Mouse (Mus musculus) embryonic facial prominence, embryonic 13.5 days (tissue): ENCODE measurements around the gene Ndufs7. TPM values are rescaled to one million over a fixed set of nuclear protein-coding genes. Genes with fewer than 3 reads are reported as not detected.

Experiments
- ATAC-seq: fragments of 200-750 bp; cut with Nextera tagmentation; 2 replicates; pipeline ENCODE4 v1.8.0; 2017; ENCODE audit warnings: low read depth; ENCODE audit not compliant: insufficient number of reproducible peaks, insufficient read depth, low FRiP score, low TSS enrichment
- H3K27ac ChIP-seq: fragments of 300-500 bp; sonication (generic); 2 replicates; pipeline ENCODE4 v1.5.1; 2015; ENCODE audit warnings: moderate library complexity, mild to moderate bottlenecking, inconsistent platforms
- H3K27me3 ChIP-seq: fragments of 300-500 bp; sonication (generic); 2 replicates; pipeline ENCODE4 v1.6.1; 2015; ENCODE audit warnings: mild to moderate bottlenecking, inconsistent platforms
- H3K36me3 ChIP-seq: fragments of 300-500 bp; sonication (generic); 2 replicates; pipeline ENCODE4 v1.6.1; 2015; ENCODE audit warnings: mild to moderate bottlenecking, inconsistent platforms
- H3K4me1 ChIP-seq: fragments of 300-500 bp; sonication (generic); 2 replicates; pipeline ENCODE4 v1.6.1; 2015; ENCODE audit warnings: inconsistent platforms
- H3K4me2 ChIP-seq: fragments of 300-500 bp; sonication (generic); 2 replicates; pipeline ENCODE4 v1.6.1; 2015; ENCODE audit warnings: moderate library complexity, mild to moderate bottlenecking, inconsistent platforms
- H3K4me3 ChIP-seq: fragments of 300-500 bp; sonication (generic); 2 replicates; pipeline ENCODE4 v1.5.1; 2015; ENCODE audit warnings: mild to moderate bottlenecking, inconsistent platforms
- H3K9ac ChIP-seq: fragments of 300-500 bp; sonication (generic); 2 replicates; pipeline ENCODE4 v1.6.1; 2015; ENCODE audit warnings: mild to moderate bottlenecking, inconsistent platforms
- H3K9me3 ChIP-seq: fragments of 300-500 bp; sonication (generic); 2 replicates; pipeline ENCODE4 v1.6.1; 2016; ENCODE audit warnings: inconsistent platforms
- WGBS: fragments of 180-500 bp; shearing (Covaris S2); methylation state at CpG from one replicate; pipeline ENCODE4 v1.1.7; 2015; ENCODE audit warnings: mixed read lengths; 5-methylcytosine and 5-hydroxymethylcytosine counted together
- polyA plus RNA-seq: library from polyadenylated mRNA; unstranded; fragments of >200 nt; fragmentation: Nextera tagmentation; extraction: Ambion mirVana; gene quantifications from 2 replicates; pipeline ENCODE4 v1.2.1, GENCODE M21; 2015

The Ndufs7 gene
- polyA plus RNA-seq, 1 experiment from 2014 or later: 299 TPM

DNA sequence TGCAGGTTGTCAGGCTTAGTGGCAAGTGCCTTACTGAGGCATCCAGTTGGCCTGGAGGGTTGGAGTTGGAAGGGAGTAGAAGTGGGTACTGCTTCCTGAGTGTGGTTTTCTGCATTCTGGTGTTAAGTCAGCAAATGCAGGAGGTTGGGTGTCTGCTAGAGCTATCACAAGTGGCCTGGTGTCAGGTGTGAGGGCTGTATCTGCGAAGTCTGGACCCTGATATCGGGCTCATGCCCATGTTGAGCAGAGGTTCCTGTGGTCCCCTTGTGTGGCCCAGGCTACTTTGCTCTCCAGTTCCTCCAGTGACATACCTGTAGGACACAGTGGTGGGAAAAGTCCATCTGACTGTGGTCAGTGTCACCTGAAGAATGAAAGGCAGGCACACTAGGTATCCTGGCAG is 21.2 kb downstream of the Ndufs7 start:
- Histone ChIP-seq H3K27ac (no peak overlapping the region), H3K9me3 (no peaks in the 10 kb centered on the region), H3K36me3 (peaks cover 56% of the 10 kb centered on the region), H3K9ac (peak overlapping the region; percentile 37; the same call in 1 of the 2 replicates), H3K4me1 (peaks cover 50% of the 10 kb centered on the region), H3K4me2 (no peak overlapping the region), H3K4me3 (no peak overlapping the region), H3K27me3 (no peaks in the 10 kb centered on the region)
- 95% methylated on average over 2 of the region's 2 CpGs for WGBS
- no peak for ATAC-seq

DNA sequence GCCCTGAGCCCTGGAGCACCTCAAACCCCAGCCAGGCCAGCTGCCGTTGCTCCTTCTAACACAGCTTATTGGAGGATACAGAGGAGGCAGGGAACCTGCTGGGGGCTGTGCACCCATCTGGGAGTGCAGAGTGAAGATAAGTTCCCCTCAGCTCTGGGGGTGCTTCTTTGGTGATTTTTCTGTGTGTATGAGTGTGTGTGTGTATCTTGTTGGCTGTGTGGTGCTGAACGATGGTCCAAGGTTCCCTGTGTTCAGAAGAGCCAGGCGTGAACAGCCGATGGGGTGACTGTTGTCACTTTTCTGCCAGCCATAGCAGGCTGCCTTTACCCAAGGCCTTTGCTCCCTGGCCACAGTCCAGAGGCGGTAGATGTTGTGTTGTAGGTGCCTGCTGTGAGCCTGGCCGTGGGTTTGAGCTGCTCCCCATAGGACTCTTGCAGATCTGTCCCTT is 21.8 kb downstream of the Ndufs7 start:
- no peak for ATAC-seq
- H3K4me1 ChIP-seq: peaks cover 48% of the 10 kb centered on the region
- H3K9ac ChIP-seq: peak overlapping the region; percentile 37
- peaks cover 62% of the 10 kb centered on the region for H3K36me3 ChIP-seq
- no peak overlapping the region for H3K4me2 ChIP-seq
- no peak overlapping the region for H3K4me3 ChIP-seq
- H3K27ac ChIP-seq: no peak overlapping the region
- H3K27me3 ChIP-seq: no peaks in the 10 kb centered on the region
- H3K9me3 ChIP-seq: no peaks in the 10 kb centered on the region
- WGBS: 78% methylated on average over 6 of the region's 6 CpGs

DNA sequence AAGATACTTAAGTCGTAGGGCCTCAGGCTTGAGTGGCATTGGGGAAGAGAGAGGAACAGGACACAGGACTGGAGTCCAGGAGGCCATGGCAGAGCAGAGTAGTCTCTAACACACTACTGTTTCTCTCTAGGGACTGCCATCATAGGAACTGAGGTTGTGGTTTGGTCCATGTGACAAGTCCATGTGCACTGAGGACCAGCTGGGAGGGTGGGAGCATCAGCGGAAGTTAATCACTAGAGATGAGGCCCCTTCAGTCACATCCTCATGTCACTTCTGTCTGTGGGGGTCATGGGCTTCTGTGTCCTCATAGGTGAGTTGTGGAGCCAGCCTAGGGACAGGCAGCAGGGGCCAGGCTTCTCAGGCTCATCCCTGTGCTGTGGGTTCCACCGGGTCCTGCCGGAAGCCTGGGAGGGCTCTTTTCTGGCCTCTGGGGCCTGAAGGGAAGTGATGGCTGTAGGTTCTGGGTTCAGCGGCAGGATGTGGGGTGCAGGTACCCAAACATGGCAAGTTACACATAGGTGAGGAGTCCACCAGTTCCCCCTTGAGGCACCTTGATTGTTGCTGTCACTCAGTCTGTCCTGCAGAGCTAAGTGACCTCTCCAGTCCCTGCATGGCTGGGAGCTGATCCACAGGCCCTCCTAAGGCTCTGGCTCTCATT is 22.4 kb downstream of the Ndufs7 start:
- H3K27me3 ChIP-seq: no peaks in the 10 kb centered on the region
- peaks cover 42% of the 10 kb centered on the region for H3K4me1 ChIP-seq
- no peak for ATAC-seq
- no peak overlapping the region for H3K4me2 ChIP-seq
- no peaks in the 10 kb centered on the region for H3K9me3 ChIP-seq
- WGBS: 78% methylated on average over 5 of the region's 5 CpGs
- H3K36me3 ChIP-seq: peaks cover 67% of the 10 kb centered on the region
- H3K9ac ChIP-seq: peak overlapping the region; percentile 37; the same call in 1 of the 2 replicates
- H3K4me3 ChIP-seq: no peak overlapping the region
- no peak overlapping the region for H3K27ac ChIP-seq

DNA sequence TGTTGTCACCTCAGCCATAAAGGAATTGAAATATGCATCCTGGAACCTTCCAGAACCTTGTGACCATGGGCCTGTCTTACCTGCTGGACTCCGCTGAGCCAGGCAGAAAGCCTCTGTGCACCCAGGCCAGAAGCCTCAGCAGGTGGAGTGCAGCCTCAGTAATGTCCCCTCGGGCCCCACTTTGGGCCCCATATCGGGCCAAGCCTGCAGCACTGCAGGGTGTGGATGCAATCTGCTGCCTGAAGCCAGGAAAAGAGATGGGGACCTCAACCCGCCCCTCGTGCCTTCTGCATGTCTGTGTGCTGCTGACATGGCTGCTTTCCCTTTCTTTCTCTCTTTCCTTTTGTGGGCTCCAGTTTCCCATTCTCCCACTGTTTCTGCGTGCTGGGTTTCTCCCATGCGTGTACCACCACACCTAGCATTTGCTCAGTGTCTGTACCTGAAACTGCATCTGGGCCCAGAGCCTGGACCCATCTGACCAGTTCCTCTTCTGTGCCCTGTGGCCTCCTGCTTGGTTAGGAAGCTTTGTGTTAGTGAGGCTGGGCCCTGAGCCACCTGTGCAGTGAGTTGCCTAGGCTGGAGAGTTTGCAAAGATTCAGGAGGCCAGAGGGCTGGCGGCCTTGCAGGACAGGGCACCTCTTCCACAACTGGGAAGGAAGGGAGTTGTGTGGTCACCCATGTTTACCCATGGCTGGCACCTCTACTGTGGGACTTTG is 23.1 kb downstream of the Ndufs7 start:
- H3K4me1 ChIP-seq: peaks cover 35% of the 10 kb centered on the region

DNA sequence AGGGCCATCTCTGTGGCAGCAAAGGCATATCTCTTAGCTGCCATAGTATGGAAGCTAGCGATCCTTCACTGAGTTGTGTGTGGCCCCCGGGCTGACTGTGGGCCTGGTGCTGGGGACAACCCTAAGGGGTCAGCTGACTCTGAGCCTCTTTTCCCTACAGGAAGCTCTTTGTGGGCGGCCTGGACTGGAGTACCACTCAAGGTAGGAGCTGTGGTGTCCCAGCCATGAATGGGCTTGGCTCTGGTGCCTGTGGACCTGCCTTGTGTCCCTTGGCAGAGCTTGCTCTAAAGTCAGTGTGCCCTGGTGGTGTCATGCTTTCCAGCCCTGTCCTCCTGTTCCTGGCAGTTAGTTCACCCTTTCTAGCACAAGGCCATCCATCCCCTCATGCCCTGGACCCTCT is 24.9 kb downstream of the Ndufs7 start:
- WGBS: 85% methylated on average over 3 of the region's 3 CpGs
- H3K27ac ChIP-seq: no peak overlapping the region
- ATAC-seq: no peak
- no peak overlapping the region for H3K4me2 ChIP-seq
- peaks cover 17% of the 10 kb centered on the region for H3K4me1 ChIP-seq
- no peak overlapping the region for H3K9ac ChIP-seq
- H3K4me3 ChIP-seq: no peak overlapping the region
- no peaks in the 10 kb centered on the region for H3K9me3 ChIP-seq
- no peaks in the 10 kb centered on the region for H3K27me3 ChIP-seq
- H3K36me3 ChIP-seq: peaks cover 73% of the 10 kb centered on the region

More for the DNA sequence above, 23.1 kb downstream of the Ndufs7 start:
- Histone ChIP-seq H3K27me3 (no peaks in the 10 kb centered on the region), H3K27ac (no peak overlapping the region), H3K4me2 (no peak overlapping the region), H3K4me3 (no peak overlapping the region), H3K9ac (peak overlapping the region; percentile 37; the same call in 1 of the 2 replicates), H3K36me3 (peaks cover 71% of the 10 kb centered on the region), H3K9me3 (no peaks in the 10 kb centered on the region)
- ATAC-seq: no peak
- WGBS: 90% methylated on average over 8 of the region's 8 CpGs

DNA sequence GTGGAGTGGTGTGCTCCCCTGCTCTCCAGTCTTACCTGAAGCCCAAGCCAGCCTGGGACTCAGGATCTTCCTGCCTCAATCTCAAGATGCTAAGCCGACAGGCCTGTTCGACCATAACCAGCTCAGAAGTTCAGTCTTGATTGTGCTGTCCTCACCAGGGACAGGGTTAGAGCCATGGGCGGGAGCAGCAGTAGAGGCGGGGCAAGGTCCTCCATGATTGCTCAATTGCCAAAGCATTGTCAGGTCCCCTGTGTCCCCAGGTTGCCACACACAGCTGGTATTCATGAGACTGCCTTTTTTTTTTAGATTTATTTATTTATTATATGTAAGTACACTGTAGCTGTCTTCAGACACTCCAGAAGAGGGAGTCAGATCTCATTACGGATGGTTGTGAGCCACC is 27.3 kb downstream of the Ndufs7 start:
- Histone ChIP-seq H3K4me2 (no peak overlapping the region), H3K4me3 (no peak overlapping the region)

DNA sequence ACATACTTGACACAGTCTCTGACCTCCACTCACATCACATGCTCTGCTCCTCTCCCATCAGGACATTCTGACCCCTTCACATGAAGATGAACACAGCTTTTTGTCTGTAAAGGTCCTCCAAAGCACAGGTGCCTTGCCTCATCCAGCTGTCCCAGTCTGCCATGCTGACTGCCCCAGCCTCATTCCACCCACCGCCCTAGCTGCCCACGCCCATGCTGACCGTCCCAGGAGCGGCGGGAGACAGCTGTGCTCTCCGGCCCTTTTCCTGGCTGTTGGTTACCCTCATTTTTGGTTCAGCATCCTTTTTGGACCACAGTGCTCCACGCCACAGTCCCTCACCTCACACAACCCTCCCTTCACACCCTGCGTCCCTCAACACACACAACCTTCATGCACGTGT is 29.5 kb downstream of the Ndufs7 start:
- H3K36me3 ChIP-seq: peaks cover 96% of the 10 kb centered on the region
- no peaks in the 10 kb centered on the region for H3K9me3 ChIP-seq
- no peaks in the 10 kb centered on the region for H3K27me3 ChIP-seq
- H3K27ac ChIP-seq: no peak overlapping the region
- peaks cover 7% of the 10 kb centered on the region for H3K4me1 ChIP-seq
- ATAC-seq: no peak
- WGBS: 91% methylated on average over 9 of the region's 9 CpGs
- no peak overlapping the region for H3K4me3 ChIP-seq
- no peak overlapping the region for H3K4me2 ChIP-seq
- H3K9ac ChIP-seq: no peak overlapping the region

More for the DNA sequence above, 27.3 kb downstream of the Ndufs7 start:
- Histone ChIP-seq H3K27ac (no peak overlapping the region), H3K36me3 (peaks cover 85% of the 10 kb centered on the region), H3K4me1 (peaks cover 7% of the 10 kb centered on the region; the same call in 1 of the 2 replicates), H3K27me3 (no peaks in the 10 kb centered on the region), H3K9ac (no peak overlapping the region), H3K9me3 (no peaks in the 10 kb centered on the region)
- 83% methylated on average over 5 of the region's 5 CpGs for WGBS
- no peak for ATAC-seq

DNA sequence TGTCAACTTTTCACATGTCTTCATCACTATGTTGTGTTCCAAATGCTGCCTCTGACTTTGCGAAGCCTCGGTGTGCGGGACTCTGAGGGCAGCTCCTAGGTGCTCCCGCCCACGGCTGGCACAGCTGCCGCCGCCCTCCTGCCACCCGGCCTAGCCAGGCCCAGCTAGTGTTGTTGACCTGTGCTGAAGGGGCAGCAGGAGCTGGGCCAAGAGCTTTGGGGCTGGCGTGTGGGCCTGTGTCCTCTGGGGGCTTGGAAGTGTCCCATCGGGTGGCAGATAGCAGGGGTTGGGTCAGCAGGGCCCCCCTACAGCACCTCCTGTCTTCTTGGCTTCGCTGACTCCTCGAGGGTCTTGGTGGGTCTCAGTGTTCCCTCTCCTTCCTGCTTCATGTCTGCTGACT is 30.4 kb downstream of the Ndufs7 start:
- H3K36me3 ChIP-seq: peaks cover 96% of the 10 kb centered on the region
- no peak overlapping the region for H3K4me2 ChIP-seq
- 95% methylated on average over 12 of the region's 12 CpGs for WGBS
- H3K9me3 ChIP-seq: no peaks in the 10 kb centered on the region
- no peak overlapping the region for H3K27ac ChIP-seq
- H3K4me1 ChIP-seq: peaks cover 5% of the 10 kb centered on the region; the same call in 1 of the 2 replicates
- H3K27me3 ChIP-seq: no peaks in the 10 kb centered on the region
- no peak overlapping the region for H3K4me3 ChIP-seq
- H3K9ac ChIP-seq: no peak overlapping the region
- ATAC-seq: no peak

DNA sequence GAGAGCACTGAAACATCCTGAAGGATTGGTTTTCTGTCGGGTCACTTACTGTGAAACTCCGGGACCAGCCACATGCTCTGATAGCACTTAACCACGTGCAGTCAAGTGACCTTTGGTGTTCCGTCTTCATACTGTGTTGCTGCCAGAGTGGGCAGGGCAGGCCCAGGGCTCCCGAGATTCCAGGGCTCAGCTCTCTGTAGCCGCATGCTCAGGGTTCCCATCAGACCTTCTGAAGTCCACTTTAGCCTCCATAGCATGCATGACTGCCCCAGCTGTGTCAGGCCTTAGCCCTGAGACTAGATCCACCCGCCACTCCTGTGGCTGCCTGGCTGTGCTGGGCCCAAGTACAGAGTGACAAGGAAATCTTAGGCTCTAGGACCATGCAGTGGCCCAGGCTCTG is 32.4 kb downstream of the Ndufs7 start:
- Histone ChIP-seq H3K9me3 (no peaks in the 10 kb centered on the region), H3K27me3 (no peaks in the 10 kb centered on the region), H3K27ac (no peak overlapping the region), H3K36me3 (peaks cover 96% of the 10 kb centered on the region), H3K4me2 (no peak overlapping the region), H3K4me1 (peaks cover 5% of the 10 kb centered on the region; the same call in 1 of the 2 replicates), H3K4me3 (no peak overlapping the region), H3K9ac (0 out of 2 replicates have a peak overlapping the region, but pooled peaks have one; percentile 33)
- WGBS: 85% methylated on average over 7 of the region's 7 CpGs
- no peak for ATAC-seq

DNA sequence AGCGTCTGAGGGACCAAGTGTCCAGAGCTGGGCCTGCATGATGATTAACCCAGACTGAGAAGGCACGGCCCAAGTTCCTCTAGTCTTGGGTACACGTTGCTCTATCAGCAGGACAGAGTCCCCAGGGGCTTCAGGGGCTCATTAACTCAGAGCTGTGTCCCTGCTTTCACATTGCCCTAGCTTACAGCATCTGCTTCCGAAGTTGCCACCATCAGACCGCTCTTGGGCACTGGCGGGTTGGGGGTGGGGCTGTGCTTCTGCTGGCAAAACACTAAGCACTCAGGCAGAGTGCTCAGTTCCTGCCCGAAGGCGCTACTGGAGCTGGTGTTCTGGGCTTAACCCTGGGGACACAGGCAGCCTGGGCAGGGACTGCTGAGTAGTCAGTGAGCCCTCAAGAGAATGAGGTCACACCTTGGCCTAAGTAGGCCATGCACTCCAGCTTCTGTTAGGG is 33.0 kb downstream of the Ndufs7 start:
- Histone ChIP-seq H3K4me2 (no peak overlapping the region), H3K27me3 (no peaks in the 10 kb centered on the region), H3K9me3 (no peaks in the 10 kb centered on the region), H3K27ac (no peak overlapping the region), H3K9ac (0 out of 2 replicates have a peak overlapping the region, but pooled peaks have one; percentile 33), H3K4me3 (no peak overlapping the region), H3K4me1 (peaks cover 5% of the 10 kb centered on the region; the same call in 1 of the 2 replicates), H3K36me3 (peaks cover 97% of the 10 kb centered on the region)
- 74% methylated on average over 8 of the region's 8 CpGs for WGBS
- ATAC-seq: no peak

DNA sequence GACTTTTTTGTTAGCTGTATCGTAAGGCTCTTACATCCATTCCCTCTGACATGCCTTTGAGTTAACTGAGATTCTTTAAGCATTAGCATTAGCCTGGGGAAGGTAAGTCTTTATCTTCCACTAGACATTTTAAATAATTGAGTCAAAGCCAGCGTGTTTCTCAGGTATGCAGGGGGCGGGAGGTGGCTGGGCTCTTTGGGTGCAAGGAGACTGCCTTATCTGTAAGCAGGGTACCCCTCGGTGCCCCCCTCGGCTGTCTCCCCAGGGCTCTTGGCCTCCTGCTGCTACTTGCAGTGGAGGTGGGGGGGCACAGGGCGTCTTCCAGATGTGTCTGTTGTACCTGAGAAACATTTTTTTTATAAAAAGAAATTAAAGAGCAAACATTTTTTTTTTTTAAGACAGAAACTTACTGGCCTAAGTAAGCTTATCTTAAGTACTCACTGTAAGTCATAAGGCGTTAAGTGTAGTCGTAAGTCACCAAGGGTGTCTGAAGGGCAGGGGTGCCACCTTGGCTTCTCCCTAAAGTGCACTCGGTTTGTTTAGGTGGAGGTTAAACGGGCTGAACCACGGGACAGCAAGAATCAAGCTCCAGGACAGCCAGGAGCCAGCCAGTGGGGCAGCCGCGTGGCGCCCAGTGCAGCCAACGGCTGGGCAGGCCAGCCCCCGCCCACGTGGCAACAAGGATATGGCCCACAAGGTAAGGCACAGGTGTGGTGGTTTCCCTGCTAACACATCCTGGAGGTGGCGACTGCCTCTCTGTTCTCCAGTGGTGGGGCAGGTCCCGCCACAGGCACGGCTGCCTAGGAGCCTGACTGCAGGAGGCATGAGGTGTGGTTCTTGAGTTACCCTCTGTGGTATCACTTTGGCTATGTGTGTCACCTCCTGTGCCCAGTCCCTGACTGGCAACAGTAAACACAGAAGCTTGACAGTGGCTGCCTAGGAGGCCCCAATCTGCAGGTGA is 33.8 kb downstream of the Ndufs7 start:
- no peak overlapping the region for H3K4me2 ChIP-seq
- H3K4me3 ChIP-seq: no peak overlapping the region
- peaks cover 97% of the 10 kb centered on the region for H3K36me3 ChIP-seq
- WGBS: 86% methylated on average over 20 of the region's 20 CpGs
- no peak overlapping the region for H3K9ac ChIP-seq
- H3K27ac ChIP-seq: no peak overlapping the region
- peaks cover 5% of the 10 kb centered on the region; the same call in 1 of the 2 replicates for H3K4me1 ChIP-seq
- H3K27me3 ChIP-seq: no peaks in the 10 kb centered on the region
- no peak for ATAC-seq
- H3K9me3 ChIP-seq: no peaks in the 10 kb centered on the region
